Mouse (Mus musculus) effector memory CD4-positive, alpha-beta T cell, adult 7 months (primary cell): Measurements from ENCODE around the gene Sh3d19. TPM values are rescaled to one million over a fixed set of nuclear protein-coding genes. Genes with fewer than 3 reads are reported as not detected.

Experiments used
- polyA plus RNA-seq: library from polyadenylated mRNA; unstranded; fragments of 100-300 nt; shearing (Covaris generic); gene quantifications from one replicate; pipeline ENCODE4 v1.2.1, GENCODE M21; 2017

The Sh3d19 gene
- 1.9 TPM for polyA plus RNA-seq

DNA sequence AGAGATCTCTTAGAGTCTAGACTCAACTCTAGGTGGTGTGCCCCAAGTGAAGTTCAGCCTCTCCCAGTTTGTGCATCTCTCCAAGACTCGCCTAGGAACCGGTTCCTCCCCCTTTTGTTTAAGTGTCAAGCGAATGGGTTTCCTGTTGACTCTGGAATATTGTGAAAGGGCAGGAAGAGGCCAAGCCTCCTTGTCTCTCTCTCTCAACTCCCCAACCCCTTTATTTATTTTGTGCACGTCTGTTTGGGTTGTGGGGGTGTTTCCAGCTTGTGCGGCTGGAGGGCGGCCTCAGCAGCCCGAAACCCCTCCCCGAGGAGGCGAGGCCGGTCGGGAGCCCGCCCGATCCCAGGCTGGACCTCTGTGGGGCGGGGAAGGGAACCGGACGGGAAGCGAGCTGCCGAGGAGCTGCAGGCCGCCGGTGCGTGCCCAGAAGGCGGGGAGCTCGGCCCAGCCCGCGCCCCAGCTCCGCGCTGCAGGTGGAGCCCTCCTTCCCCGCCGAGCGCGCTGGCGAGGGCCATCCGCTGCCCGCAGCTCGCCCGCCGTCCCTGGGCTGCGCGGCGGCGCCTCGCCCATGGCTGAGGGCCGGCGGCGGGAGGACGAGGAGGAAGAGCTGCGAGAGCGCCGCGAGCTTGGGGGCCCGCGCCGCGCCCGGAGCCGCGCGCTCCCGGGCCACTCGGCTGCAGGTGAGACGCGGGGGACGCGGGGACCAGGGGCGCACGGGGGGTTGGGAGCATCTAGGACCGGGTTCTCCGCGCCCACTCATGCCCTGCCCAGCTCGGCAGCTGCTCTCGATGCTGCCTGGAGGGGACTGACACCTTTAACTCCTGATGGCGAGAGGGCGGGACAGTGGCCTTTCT is at the start of gene Sh3d19:
Gene Sh3d19, plus strand, starts transcription at position 368 of the 857 bp plus-strand sequence.

DNA sequence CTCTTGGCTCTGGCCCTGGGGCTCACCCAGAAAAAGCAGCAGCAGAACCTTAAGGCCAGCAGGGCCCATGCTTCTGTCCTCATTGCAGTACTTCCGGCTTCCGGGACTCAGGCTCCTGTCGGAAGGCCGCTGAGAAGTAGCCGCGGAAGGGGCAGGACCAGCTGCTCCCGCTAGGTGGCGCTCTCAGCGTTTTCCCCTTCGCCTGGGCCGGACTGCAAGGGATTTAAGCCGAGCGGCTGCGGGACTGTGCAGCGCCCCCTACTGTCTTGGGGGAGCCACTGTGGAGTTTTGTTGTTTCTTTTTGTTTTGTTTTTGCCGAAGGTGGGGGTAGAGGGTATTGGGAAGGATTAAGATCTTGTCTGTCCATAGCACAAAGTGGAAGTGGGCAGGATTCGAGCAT is 31.5 kb downstream of the Sh3d19 start, which contains the start of gene Prss48:
Gene Prss48, minus strand, starts transcription at position 69 of the 400 bp plus-strand sequence.

DNA sequence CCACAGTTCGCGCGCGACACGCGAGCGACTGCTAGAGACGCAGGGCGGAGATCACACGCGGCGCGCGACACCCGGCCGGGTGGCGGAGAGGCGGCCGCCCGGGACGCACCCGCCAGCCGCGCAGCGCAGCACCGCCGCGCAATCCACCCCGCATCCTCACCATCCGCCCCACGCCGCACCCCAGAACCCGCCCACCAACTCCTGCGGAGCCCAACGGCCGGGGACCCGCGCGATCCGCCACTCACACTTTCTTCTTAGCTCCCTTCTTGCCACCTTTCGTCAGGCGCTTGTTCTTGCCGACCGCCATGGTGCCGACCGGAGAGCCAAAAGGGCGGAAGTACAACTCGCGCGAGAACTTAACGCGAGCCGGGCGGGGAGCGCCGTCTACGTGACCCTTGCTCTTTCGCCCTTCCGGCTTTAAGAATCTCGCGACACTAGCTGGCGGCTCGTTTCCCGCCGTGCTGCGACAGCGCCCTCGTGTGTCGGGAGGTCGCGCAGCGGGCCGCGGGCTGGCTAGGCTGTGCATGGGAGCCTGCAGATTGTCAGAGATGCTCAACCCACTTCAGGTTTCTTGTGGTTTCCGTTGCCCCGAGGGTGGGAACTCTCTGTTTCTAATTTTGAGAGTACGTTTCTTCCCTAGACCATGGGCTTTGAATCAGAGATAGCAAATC is 171.5 kb downstream of the Sh3d19 start, which contains the start of gene Rps3a1:
Gene Rps3a1, minus strand, starts transcription at position 440 of the 671 bp plus-strand sequence.

Other genes starting within 250 kb of the Sh3d19 start
- gene Fam160a1, start 153.8 kb upstream of the Sh3d19 start, polyA plus RNA-seq: 0.09 TPM
- 0.23 TPM for gene Glt28d2, start 83.6 kb upstream of the Sh3d19 start, polyA plus RNA-seq
- gene Gm37240, start 83.6 kb upstream of the Sh3d19 start, polyA plus RNA-seq: 0.38 TPM
- not detected for gene Prss48, start 31.4 kb downstream of the Sh3d19 start, polyA plus RNA-seq
- 1,684 TPM for gene Rps3a1, start 171.6 kb downstream of the Sh3d19 start, polyA plus RNA-seq